Mouse (Mus musculus): ENCODE measurements around the gene Ccdc40. TPM values are rescaled to one million over a fixed set of nuclear protein-coding genes. Genes with fewer than 3 reads are reported as not detected.
"Not testable (repeated sequence)": the region's sequence is repeated elsewhere in the genome, so short reads cannot be mapped to it uniquely, and the experiment has no call there.

The Ccdc40 gene
- polyA plus RNA-seq, 3 experiments from 2014 or later: 1.6 to 4.2 (median 3.3) TPM

GRCm38 (mm10) chr11:119237568-119238304, 9.4 kb downstream of the Ccdc40 start:
- ATAC-seq: peak; percentile 61

- peak; percentile 97 for ATAC-seq
Measured at GRCm38 (mm10) chr11:119238305-119238721, 9.9 kb downstream of the Ccdc40 start.

GRCm38 (mm10) chr11:119239480-119239879, 11.1 kb downstream of the Ccdc40 start:
- no peak for ATAC-seq

- ATAC-seq: not testable (repeated sequence)
Measured at GRCm38 (mm10) chr11:119245543-119245942, 17.2 kb downstream of the Ccdc40 start.

- ATAC-seq: no peak
Measured at GRCm38 (mm10) chr11:119249011-119249410, 20.6 kb downstream of the Ccdc40 start.

- ATAC-seq: no peak
Measured at GRCm38 (mm10) chr11:119250998-119251397, 22.6 kb downstream of the Ccdc40 start.

- ATAC-seq: peak; percentile 63
Measured at GRCm38 (mm10) chr11:119252854-119253541, 24.6 kb downstream of the Ccdc40 start.

- not testable (repeated sequence) for ATAC-seq
Measured at GRCm38 (mm10) chr11:119256557-119256956, 28.2 kb downstream of the Ccdc40 start.

GRCm38 (mm10) chr11:119258216-119258571, 29.8 kb downstream of the Ccdc40 start:
- no peak for ATAC-seq

- peak; percentile 70 for ATAC-seq
Measured at GRCm38 (mm10) chr11:119258572-119259322, 30.4 kb downstream of the Ccdc40 start.

- no peak for ATAC-seq
Measured at GRCm38 (mm10) chr11:119259977-119260376, 31.6 kb downstream of the Ccdc40 start.

GRCm38 (mm10) chr11:119264413-119264812, 36.0 kb downstream of the Ccdc40 start:
- ATAC-seq: no peak

GRCm38 (mm10) chr11:119265811-119266210, 37.4 kb downstream of the Ccdc40 start:
- no peak for ATAC-seq

GRCm38 (mm10) chr11:119267241-119267674, 38.9 kb downstream of the Ccdc40 start:
- peak; percentile 48 for ATAC-seq

GRCm38 (mm10) chr11:119267768-119268556, 39.6 kb downstream of the Ccdc40 start, which contains the start of gene Gaa:
TSS of gene Gaa (plus strand) at chr11:119267887.
- ATAC-seq: peak; percentile 97

GRCm38 (mm10) chr11:119268557-119269195, 40.3 kb downstream of the Ccdc40 start:
- no peak for ATAC-seq

- not testable (repeated sequence) for ATAC-seq
Measured at GRCm38 (mm10) chr11:119272492-119272891, 44.1 kb downstream of the Ccdc40 start.

GRCm38 (mm10) chr11:119273186-119273930, 45.0 kb downstream of the Ccdc40 start:
- ATAC-seq: no peak

GRCm38 (mm10) chr11:119281030-119281429, 52.7 kb downstream of the Ccdc40 start:
- no peak for ATAC-seq

- ATAC-seq: no peak
Measured at GRCm38 (mm10) chr11:119285791-119286527, 57.6 kb downstream of the Ccdc40 start.

All from inflammation-experienced regulatory T-cells, adult 6 months (primary cell).